Mouse (Mus musculus) urinary bladder, adult 18-20 months (tissue): ENCODE data around the gene Rasgrf2.
"Not testable (repeated sequence)": the region's sequence is repeated elsewhere in the genome, so short reads cannot be mapped to it uniquely, and the experiment has no call there.

Experiments used
- DNase-seq, 2 experiments: peaks; one replicate each; pipeline ENCODE4 v3.0.0; 2022; ENCODE audit warnings: low spot score in 2 of 2, mixed read lengths in 2 of 2

Gene Rasgrf2

GRCm38 (mm10) chr13:92131384-92132150 is at the start of gene Rasgrf2:
Gene Rasgrf2 (minus strand): TSS chr13:92131656.
- peak in 1 of 2 experiments; percentile 11 for DNase-seq

- DNase-seq, result not testable (repeated sequence)
Measured at GRCm38 (mm10) chr13:92172686-92173085, 41.2 kb upstream of the Rasgrf2 start.

- no peak for DNase-seq
Measured at GRCm38 (mm10) chr13:92150551-92150950, 19.1 kb upstream of the Rasgrf2 start.

GRCm38 (mm10) chr13:92148858-92149257 is 17.4 kb upstream of the Rasgrf2 start:
- DNase-seq, result no peak

- DNase-seq, result no peak
Measured at GRCm38 (mm10) chr13:92134792-92135191, 3.3 kb upstream of the Rasgrf2 start.

GRCm38 (mm10) chr13:92132599-92132998 is 1.1 kb upstream of the Rasgrf2 start:
- no peak for DNase-seq

GRCm38 (mm10) chr13:92130994-92131383 is 467 bp downstream of the Rasgrf2 start:
- peak in 1 of 2 experiments; percentile 8 for DNase-seq

- DNase-seq, result no peak
Measured at GRCm38 (mm10) chr13:92129877-92130276, 1.6 kb downstream of the Rasgrf2 start.

- DNase-seq, result no peak
Measured at GRCm38 (mm10) chr13:92125902-92126301, 5.6 kb downstream of the Rasgrf2 start.

GRCm38 (mm10) chr13:92119623-92120022 is 11.8 kb downstream of the Rasgrf2 start:
- DNase-seq, result no peak

GRCm38 (mm10) chr13:92114076-92114475 is 17.4 kb downstream of the Rasgrf2 start:
- DNase-seq, result no peak

- DNase-seq, result no peak
Measured at GRCm38 (mm10) chr13:92108237-92108636, 23.2 kb downstream of the Rasgrf2 start.

- DNase-seq, result no peak
Measured at GRCm38 (mm10) chr13:92104259-92104658, 27.2 kb downstream of the Rasgrf2 start.

- no peak for DNase-seq
Measured at GRCm38 (mm10) chr13:92098484-92098883, 33.0 kb downstream of the Rasgrf2 start.

- no peak for DNase-seq
Measured at GRCm38 (mm10) chr13:92095131-92096090, 36.0 kb downstream of the Rasgrf2 start.

GRCm38 (mm10) chr13:92093712-92094290 is 37.7 kb downstream of the Rasgrf2 start:
- DNase-seq, result no peak

GRCm38 (mm10) chr13:92073111-92073510 is 58.3 kb downstream of the Rasgrf2 start:
- no peak for DNase-seq

- no peak for DNase-seq
Measured at GRCm38 (mm10) chr13:92068651-92069050, 62.8 kb downstream of the Rasgrf2 start.

GRCm38 (mm10) chr13:92067831-92068230 is 63.6 kb downstream of the Rasgrf2 start:
- no peak for DNase-seq

- no peak for DNase-seq
Measured at GRCm38 (mm10) chr13:92053748-92054147, 77.7 kb downstream of the Rasgrf2 start.

GRCm38 (mm10) chr13:92053001-92053400 is 78.5 kb downstream of the Rasgrf2 start:
- no peak for DNase-seq

GRCm38 (mm10) chr13:92051216-92051615 is 80.2 kb downstream of the Rasgrf2 start:
- no peak for DNase-seq
